Mouse (Mus musculus) CH12.LX (cell line): Measurements from ENCODE around the gene 2010109A12Rik. TPM values are rescaled to one million over a fixed set of nuclear protein-coding genes. Genes with fewer than 3 reads are reported as not detected.
A peak's percentile ranks its signal among the peaks of the same experiment; 100 is the strongest.

Source experiments
- DNase-seq: peaks from one replicate; pipeline ENCODE4 v3.0.0-alpha.2; 2013; ENCODE audit errors: extremely low read depth
- H3K27ac ChIP-seq: 2 replicates; pipeline ENCODE4 v1.5.1; 2012; ENCODE audit warnings: low read depth, mild to moderate bottlenecking, control low read depth, moderate library complexity; ENCODE audit not compliant: insufficient read depth
- H3K27me3 ChIP-seq: replicated peaks from 2 replicates; pipeline ENCODE3; 2012; ENCODE audit warnings: inconsistent platforms
- H3K36me3 ChIP-seq, 2 experiments: replicated peaks in 1 of 2; 2 replicates each; pipeline versions ENCODE3 to v1.6.1; 2012; ENCODE audit warnings: inconsistent platforms in 1 of 2, low read length in 1 of 2, mild to moderate bottlenecking in 1 of 2, mixed read lengths in 1 of 2, moderate library complexity in 1 of 2; ENCODE audit not compliant: control insufficient read depth in 1 of 2, insufficient read depth in 1 of 2
- H3K4me1 ChIP-seq, 2 experiments: 2 replicates each; pipeline ENCODE4 v1.6.1; 2012; ENCODE audit warnings: inconsistent platforms in 1 of 2, moderate library complexity in 1 of 2; ENCODE audit not compliant: insufficient read depth in 2 of 2, control insufficient read depth in 1 of 2
- H3K4me2 ChIP-seq: 2 replicates; pipeline ENCODE4 v1.6.1; 2012; ENCODE audit warnings: low read depth, mild to moderate bottlenecking, control low read depth; ENCODE audit not compliant: poor library complexity, insufficient read depth, severe bottlenecking
- H3K4me3 ChIP-seq, 3 experiments: fragments of 150-350 bp in 1 of 3; sonication (generic) in 1 of 3; replicated peaks in 1 of 3; 2 replicates each; pipeline versions ENCODE3 to v1.5.1; 2011 to 2012; ENCODE audit warnings: low read depth in 2 of 3, low read length in 2 of 3, mild to moderate bottlenecking in 2 of 3, moderate library complexity in 2 of 3, control low read depth in 1 of 3, improper control_type of control experiment in 1 of 3, inconsistent platforms in 1 of 3, mixed read lengths in 1 of 3; ENCODE audit not compliant: poor library complexity in 1 of 3
- H3K79me2 ChIP-seq: replicated peaks from 2 replicates; pipeline ENCODE4 v1.6.1; 2012; ENCODE audit warnings: mild to moderate bottlenecking, moderate library complexity; ENCODE audit not compliant: control insufficient read depth, poor library complexity, insufficient read depth, severe bottlenecking; ENCODE audit errors: extremely low read depth
- H3K9ac ChIP-seq: 2 replicates; pipeline ENCODE4 v1.6.1; 2012; ENCODE audit warnings: low read depth, mild to moderate bottlenecking, control low read depth, moderate library complexity; ENCODE audit not compliant: insufficient read depth
- H3K9me3 ChIP-seq: replicated peaks from 2 replicates; pipeline ENCODE3; 2012; ENCODE audit warnings: low read length, inconsistent platforms, mixed read lengths
- BHLHE40 ChIP-seq: IDR thresholded peaks from 2 replicates; pipeline ENCODE4 v1.6.1; 2011; ENCODE audit warnings: mild to moderate bottlenecking, low read depth, low read length, improper control_type of control experiment
- CHD1 ChIP-seq: IDR thresholded peaks from 2 replicates; pipeline ENCODE4 v1.6.1; 2012; ENCODE audit warnings: low read depth, low read length, improper control_type of control experiment, inconsistent platforms
- CHD2 ChIP-seq: IDR thresholded peaks from 2 replicates; pipeline ENCODE4 v1.6.1; 2011; ENCODE audit warnings: low read length, improper control_type of control experiment
- CTCF ChIP-seq, 2 experiments: IDR thresholded peaks in 1 of 2; conservative IDR thresholded peaks in 1 of 2; 2 replicates each; pipeline ENCODE4 v1.5.1; 2011 to 2012; ENCODE audit warnings: low read depth in 2 of 2, low read length in 2 of 2, improper control_type of control experiment in 1 of 2, inconsistent platforms in 1 of 2, mild to moderate bottlenecking in 1 of 2, moderate library complexity in 1 of 2
- E2F4 ChIP-seq: IDR thresholded peaks from 2 replicates; pipeline ENCODE4 v1.6.1; 2011; ENCODE audit warnings: low read depth, low read length, improper control_type of control experiment; ENCODE audit not compliant: insufficient replicate concordance
- ELF1 ChIP-seq: IDR thresholded peaks from 2 replicates; pipeline ENCODE4 v1.6.1; 2014; ENCODE audit warnings: low read depth, mild to moderate bottlenecking, inconsistent platforms, low read length, improper control_type of control experiment
- EP300 ChIP-seq: IDR thresholded peaks from 2 replicates; pipeline ENCODE4 v1.6.1; 2011; ENCODE audit warnings: low read length, improper control_type of control experiment
- ETS1 ChIP-seq: conservative IDR thresholded peaks from 2 replicates; pipeline ENCODE4 v1.6.1; 2012; ENCODE audit warnings: low read depth, mild to moderate bottlenecking, inconsistent platforms, low read length, improper control_type of control experiment, moderate library complexity
- GABPA ChIP-seq: IDR thresholded peaks from 2 replicates; pipeline ENCODE4 v1.6.1; 2012; ENCODE audit warnings: low read depth, low read length, improper control_type of control experiment, inconsistent platforms; ENCODE audit not compliant: insufficient replicate concordance
- HCFC1 ChIP-seq: IDR thresholded peaks from 2 replicates; pipeline ENCODE4 v1.6.1; 2012; ENCODE audit warnings: low read depth, mild to moderate bottlenecking, inconsistent platforms, low read length, improper control_type of control experiment
- IRF4 ChIP-seq: IDR thresholded peaks from 2 replicates; pipeline ENCODE4 v1.6.1; 2014; ENCODE audit warnings: low read depth, mild to moderate bottlenecking, inconsistent platforms, low read length, improper control_type of control experiment
- JUN ChIP-seq: IDR thresholded peaks from 2 replicates; pipeline ENCODE4 v1.6.1; 2011; ENCODE audit warnings: low read depth, mild to moderate bottlenecking, low read length, improper control_type of control experiment, moderate library complexity; ENCODE audit not compliant: insufficient read depth
- JUND ChIP-seq: conservative IDR thresholded peaks from 2 replicates; pipeline ENCODE4 v1.6.1; 2011; ENCODE audit warnings: low read depth, low read length, improper control_type of control experiment
- KAT2A ChIP-seq: IDR thresholded peaks from 2 replicates; pipeline ENCODE4 v1.6.1; 2012; ENCODE audit warnings: low read length, improper control_type of control experiment, inconsistent platforms; ENCODE audit not compliant: insufficient replicate concordance
- MAFK ChIP-seq: IDR thresholded peaks from 2 replicates; pipeline ENCODE4 v1.6.1; 2011; ENCODE audit warnings: low read length, improper control_type of control experiment; ENCODE audit not compliant: insufficient replicate concordance
- MAX ChIP-seq: IDR thresholded peaks from 2 replicates; pipeline ENCODE4 v1.6.1; 2011; ENCODE audit warnings: low read length, improper control_type of control experiment
- MAZ ChIP-seq: IDR thresholded peaks from 2 replicates; pipeline ENCODE4 v1.6.1; 2012; ENCODE audit warnings: low read depth, mild to moderate bottlenecking, inconsistent platforms, low read length, improper control_type of control experiment, moderate library complexity
- MXI1 ChIP-seq: IDR thresholded peaks from 2 replicates; pipeline ENCODE4 v1.6.1; 2011; ENCODE audit warnings: mild to moderate bottlenecking, low read depth, low read length, improper control_type of control experiment
- MYC ChIP-seq: IDR thresholded peaks from 2 replicates; pipeline ENCODE4 v1.6.1; 2011; ENCODE audit warnings: low read depth, mild to moderate bottlenecking, improper control_type of control experiment, low read length
- NELFE ChIP-seq: IDR thresholded peaks from 2 replicates; pipeline ENCODE4 v1.6.1; 2011; ENCODE audit warnings: low read depth, low read length, improper control_type of control experiment
- NRF1 ChIP-seq: IDR thresholded peaks from 2 replicates; pipeline ENCODE4 v1.6.1; 2014; ENCODE audit warnings: low read depth, mild to moderate bottlenecking, inconsistent platforms, low read length, improper control_type of control experiment, moderate library complexity
- PAX5 ChIP-seq: IDR thresholded peaks from 2 replicates; pipeline ENCODE4 v1.6.1; 2012; ENCODE audit warnings: low read length, inconsistent platforms, mixed read lengths
- POLR2A ChIP-seq: IDR thresholded peaks from 2 replicates; pipeline ENCODE4 v1.6.1; 2011; ENCODE audit warnings: low read depth, mild to moderate bottlenecking, improper control_type of control experiment, low read length
- POLR2AphosphoS2 ChIP-seq: IDR thresholded peaks from 2 replicates; pipeline ENCODE4 v1.6.1; 2011; ENCODE audit warnings: low read depth, low read length, improper control_type of control experiment
- RAD21 ChIP-seq: IDR thresholded peaks from 2 replicates; pipeline ENCODE4 v1.6.1; 2011; ENCODE audit warnings: low read depth, mild to moderate bottlenecking, low read length, improper control_type of control experiment, moderate library complexity
- RCOR1 ChIP-seq: conservative IDR thresholded peaks from 2 replicates; pipeline ENCODE4 v1.6.1; 2012; ENCODE audit warnings: low read depth, mild to moderate bottlenecking, inconsistent platforms, low read length, improper control_type of control experiment
- SIN3A ChIP-seq: IDR thresholded peaks from 2 replicates; pipeline ENCODE4 v1.6.1; 2012; ENCODE audit warnings: low read length, improper control_type of control experiment, inconsistent platforms
- SMC3 ChIP-seq: IDR thresholded peaks from 2 replicates; pipeline ENCODE4 v1.6.1; 2011; ENCODE audit warnings: low read depth, low read length, improper control_type of control experiment
- TBP ChIP-seq: conservative IDR thresholded peaks from 2 replicates; pipeline ENCODE4 v1.6.1; 2011; ENCODE audit warnings: low read depth, low read length, improper control_type of control experiment
- TCF12 ChIP-seq: IDR thresholded peaks from 2 replicates; pipeline ENCODE4 v1.6.1; 2014; ENCODE audit warnings: low read depth, mild to moderate bottlenecking, inconsistent platforms, low read length, improper control_type of control experiment
- UBTF ChIP-seq: IDR thresholded peaks from 2 replicates; pipeline ENCODE4 v1.6.1; 2012; ENCODE audit warnings: low read depth, mild to moderate bottlenecking, inconsistent platforms, low read length, improper control_type of control experiment, moderate library complexity
- USF1 ChIP-seq: IDR thresholded peaks from 2 replicates; pipeline ENCODE4 v1.6.1; 2014; ENCODE audit warnings: low read depth, mild to moderate bottlenecking, inconsistent platforms, low read length, improper control_type of control experiment
- USF2 ChIP-seq: conservative IDR thresholded peaks from 2 replicates; pipeline ENCODE4 v1.6.1; 2011; ENCODE audit warnings: low read depth, low read length, improper control_type of control experiment
- ZC3H11A ChIP-seq: IDR thresholded peaks from 2 replicates; pipeline ENCODE4 v1.6.1; 2012; ENCODE audit warnings: low read depth, mild to moderate bottlenecking, inconsistent platforms, low read length, improper control_type of control experiment
- ZKSCAN1 ChIP-seq: IDR thresholded peaks from 2 replicates; pipeline ENCODE4 v1.6.1; 2012; ENCODE audit warnings: low read depth, inconsistent platforms, low read length, improper control_type of control experiment, borderline replicate concordance
- ZMIZ1 ChIP-seq: IDR thresholded peaks from 2 replicates; pipeline ENCODE4 v1.6.1; 2012; ENCODE audit warnings: low read depth, mild to moderate bottlenecking, inconsistent platforms, low read length, improper control_type of control experiment
- ZNF384 ChIP-seq: IDR thresholded peaks from 2 replicates; pipeline ENCODE4 v1.6.1; 2012; ENCODE audit warnings: low read depth, low read length, improper control_type of control experiment, inconsistent platforms
- dilution Hi-C: fragments of 300-500 bp; cut with MboI; formaldehyde crosslinking; loops from 2 replicates; pipeline ENCODE4 v1.14.3; 2020; ENCODE audit warnings: low sequenced_read_pairs; ENCODE audit not compliant: extremely low pct_unique_long_range_greater_than_20kb, extremely low pct_ligation_motif_present
- in situ Hi-C: fragments of 300-500 bp; cut with MboI; formaldehyde crosslinking; loops from 3 replicates; pipeline ENCODE4 v1.14.3; 2019; ENCODE audit warnings: low sequenced_read_pairs, low pct_ligation_motif_present, low pct_unique_long_range_greater_than_20kb, mixed read lengths
- polyA plus RNA-seq: library from polyadenylated mRNA; unstranded; fragments of >175 nt; gene quantifications from 2 replicates; pipeline ENCODE4 v1.2.1, GENCODE M21; 2012; ENCODE audit warnings: low read depth; ENCODE audit not compliant: insufficient read length
- total RNA-seq, 2 experiments: library from RNA; depleted of rRNA; stranded (reverse); fragments of 300-350 nt in 1 of 2; fragments of >200 nt in 1 of 2; gene quantifications; 2 replicates each; pipeline ENCODE4 v1.2.3; 2012 to 2014

Gene 2010109A12Rik
- 0.25 and 0.42 TPM in 2 replicates for total RNA-seq (2012; rRNA removed)
- total RNA-seq (2014; rRNA removed) = not detected in 2 replicates
- 0.38 TPM in 1 of 2 replicates, not detected in the other for polyA plus RNA-seq

GRCm38 (mm10) chr5:93206109-93207005 is at the start of gene 2010109A12Rik, which contains the start of gene Ccni:
TSS of gene 2010109A12Rik (plus strand) at chr5:93206518.
TSS of gene Ccni (minus strand) at chr5:93206495.
- dilution Hi-C loops (no loop called here), in situ Hi-C loops (no loop called here)
- peak within 1 kb of the TSS; percentile 92 for H3K9ac ChIP-seq
- peak within 1 kb of the TSS; percentile 63 for H3K27ac ChIP-seq
- peak within 1 kb of the TSS; percentile 95 for H3K4me2 ChIP-seq
- H3K4me1 ChIP-seq = peaks cover 0 to 26% of the 10 kb centered on the region in 2 experiments; a peak in 2 of 4 replicates
- no peaks in the 10 kb centered on the region for H3K9me3 ChIP-seq
- peak; percentile 93 for DNase-seq
- H3K4me3 ChIP-seq = peak within 1 kb of the TSS; percentile 72 to 96 (median 84)
- peaks cover 4 to 8% of the 10 kb centered on the region in 2 experiments for H3K36me3 ChIP-seq
- peaks cover 26% of the 10 kb centered on the region for H3K79me2 ChIP-seq
- no peaks in the 10 kb centered on the region for H3K27me3 ChIP-seq
- TF ChIP-seq IRF4 = no peak
- 0 out of 2 replicates have a peak, but pooled peaks have one; percentile 38 for TF ChIP-seq UBTF
- peak; percentile 65; the same call in 1 of the 2 replicates for TF ChIP-seq BHLHE40
- no peak for TF ChIP-seq PAX5
- no peak for TF ChIP-seq CHD1
- no peak for TF ChIP-seq POLR2AphosphoS2
- peak; percentile 75; the same call in 1 of the 2 replicates for TF ChIP-seq KAT2A
- TF ChIP-seq JUN = peak; percentile 45; the same call in 1 of the 2 replicates
- TF ChIP-seq RCOR1 = no peak
- no peak; the same call in 1 of the 2 replicates for TF ChIP-seq ZNF384
- TF ChIP-seq ETS1 = no peak
- peak; percentile 87; the same call in 1 of the 2 replicates for TF ChIP-seq MAX
- TF ChIP-seq JUND = no peak
- 0 out of 2 replicates have a peak, but pooled peaks have one; percentile 13 for TF ChIP-seq MAZ
- TF ChIP-seq E2F4 = no peak
- TF ChIP-seq SMC3 = no peak
- TF ChIP-seq MYC = no peak
- peak; percentile 93 for TF ChIP-seq NRF1
- TF ChIP-seq EP300 = no peak
- peak; percentile 61 for TF ChIP-seq SIN3A
- peak; percentile 41 for TF ChIP-seq ELF1
- peak; percentile 79 for TF ChIP-seq ZMIZ1
- TF ChIP-seq ZC3H11A = no peak
- peak; percentile 78; the same call in 1 of the 2 replicates for TF ChIP-seq TBP
- TF ChIP-seq MXI1 = no peak; the same call in 1 of the 2 replicates
- peak; percentile 62; the same call in 1 of the 2 replicates for TF ChIP-seq NELFE
- no peak for TF ChIP-seq USF1
- no peak; the same call in 1 of the 2 replicates for TF ChIP-seq ZKSCAN1
- peak; percentile 76 for TF ChIP-seq TCF12
- no peak for TF ChIP-seq USF2
- TF ChIP-seq RAD21 = no peak
- TF ChIP-seq HCFC1 = peak; percentile 48
- TF ChIP-seq MAFK = no peak
- TF ChIP-seq POLR2A = peak; percentile 80
- TF ChIP-seq GABPA = no peak
- TF ChIP-seq CHD2 = peak; percentile 53; the same call in 1 of the 2 replicates
- no peak for TF ChIP-seq CTCF (conservative IDR thresholded peaks at IDR 0.05 in 1 of 2, IDR thresholded peaks at IDR 0.05 in 1 of 2; ENCODE audit: low read depth in 2 of 2, low read length in 2 of 2)
